Mouse (Mus musculus): Measurements from ENCODE around the gene Casq1.

- TF ChIP-seq CTCF (IDR thresholded peaks at IDR 0.05; ENCODE audit: extremely low read depth, insufficient read depth, low read length): no peak
- no peak for TF ChIP-seq POLR2A (IDR thresholded peaks at IDR 0.05; ENCODE audit: extremely low read depth, insufficient read depth, low read length)
These were observed 25.2 kb downstream of the Casq1 start for GRCm38 (mm10) chr1:172194435-172194834.
